Comparison of ENCODE assay signal across 9 mouse cellular contexts in genomic region chr7:140821305-140821652, GRCm38 (mm10). TPM values are rescaled to one million over a fixed set of nuclear protein-coding genes. Genes with fewer than 3 reads are reported as not detected.
DNase-seq lines count a peak whose midpoint lies in the region; ATAC-seq and TF ChIP-seq lines count a peak whose summit lies in the region.
"Had no signal": no experiment of that assay in that cellular context is flagged by ENCODE, and none has a peak within 500 bp of the region (broad histone marks: within the 10 kb centered on the region; RNA-seq: fewer than 3 reads in every experiment).

No protein-coding gene starts in this region.

- peak overlapping the region; percentile 46 for H3K4me3 ChIP-seq in kidney, embryonic 14.5 days (ENCODE audit: low read length)
- peak overlapping the region; percentile 61 for H3K4me3 ChIP-seq in cortical plate, adult 2 months (ENCODE audit: insufficient read depth, low read length)
- peak overlapping the region; percentile 59 for H3K4me3 ChIP-seq in hindbrain, postnatal 0 days (ENCODE audit: low read length)
- peak overlapping the region; percentile 71 for H3K4me3 ChIP-seq in midbrain, postnatal 0 days (ENCODE audit: low read depth, low read length)

- H3K27ac ChIP-seq in kidney, embryonic 14.5 days (ENCODE audit: low read depth, low read length) = no peak overlapping the region
- H3K27ac ChIP-seq in cortical plate, adult 2 months (ENCODE audit: insufficient read depth, low read length) = peak overlapping the region; percentile 57; the same call in 1 of the 2 replicates
- H3K27ac ChIP-seq in hindbrain, postnatal 0 days = peak overlapping the region; percentile 95
- H3K27ac ChIP-seq in midbrain, postnatal 0 days (ENCODE audit: low read depth, low read length) = peak overlapping the region; percentile 98

- H3K4me2 ChIP-seq in kidney, embryonic 14.5 days (replicated peaks; ENCODE audit: low read depth, low read length) = peak overlapping the region; percentile 66
- H3K4me2 ChIP-seq in hindbrain, postnatal 0 days (ENCODE audit: low read depth, low read length) = peak overlapping the region; percentile 67
- H3K4me2 ChIP-seq in midbrain, postnatal 0 days (ENCODE audit: low read depth, low read length, poor library complexity, severe bottlenecking) = peak overlapping the region; percentile 57

- ATAC-seq in kidney, embryonic 14.5 days (ENCODE audit: low FRiP score, low TSS enrichment) = no peak
- ATAC-seq in hindbrain, postnatal 0 days = peak; percentile 49
- ATAC-seq in midbrain, postnatal 0 days (ENCODE audit: low FRiP score) = peak; percentile 66; the same call in 1 of the 2 replicates

- WGBS in kidney, embryonic 14.5 days = 50% methylated on average over 5 of the region's 5 CpGs
- 45% methylated on average over 5 of the region's 5 CpGs for WGBS in hindbrain, postnatal 0 days
- WGBS in midbrain, postnatal 0 days = 41% methylated on average over 5 of the region's 5 CpGs

- H3K9ac ChIP-seq in kidney, embryonic 14.5 days (ENCODE audit: low read depth, low read length) = no peak overlapping the region
- H3K9ac ChIP-seq in hindbrain, postnatal 0 days (replicated peaks; ENCODE audit: low read length) = peak overlapping the region; percentile 76; the same call in 1 of the 2 replicates
- H3K9ac ChIP-seq in midbrain, postnatal 0 days (replicated peaks; ENCODE audit: low read length, poor library complexity, severe bottlenecking) = peak overlapping the region; percentile 86

- TF ChIP-seq POLR2A in cortical plate, adult 2 months (IDR thresholded peaks at IDR 0.05; ENCODE audit: extremely low read depth, insufficient read depth, low read length) = no peak

- H3K9me3 ChIP-seq in kidney, embryonic 14.5 days (ENCODE audit: control insufficient read depth, low read length) = no peaks in the 10 kb centered on the region
- H3K9me3 ChIP-seq in hindbrain, postnatal 0 days (ENCODE audit: low read length) = no peaks in the 10 kb centered on the region
- no peaks in the 10 kb centered on the region for H3K9me3 ChIP-seq in midbrain, postnatal 0 days (ENCODE audit: low read length)

- TF ChIP-seq CTCF in cortical plate, adult 2 months (IDR thresholded peaks at IDR 0.05; ENCODE audit: extremely low read depth, insufficient read depth, low read length) = no peak
- TF ChIP-seq CTCF in hindbrain, postnatal 0 days (IDR thresholded peaks at IDR 0.05; ENCODE audit: low read depth) = no peak
- TF ChIP-seq CTCF in midbrain, postnatal 0 days (IDR thresholded peaks at IDR 0.05) = no peak

- H3K36me3 ChIP-seq in kidney, embryonic 14.5 days (ENCODE audit: control insufficient read depth, insufficient read depth, low read length) = no peaks in the 10 kb centered on the region
- no peaks in the 10 kb centered on the region for H3K36me3 ChIP-seq in hindbrain, postnatal 0 days (ENCODE audit: insufficient read depth, low read length)
- H3K36me3 ChIP-seq in midbrain, postnatal 0 days (ENCODE audit: insufficient read depth, low read length) = no peaks in the 10 kb centered on the region

- intact Hi-C loops in left cerebral cortex, postnatal 14 days (cut with DNase I) = no loop called here

- DNase-seq in kidney, adult 11 months = no peak
- DNase-seq in hindbrain, postnatal 0 days (ENCODE audit: low spot score) = no peak
- no peak for DNase-seq in midbrain, postnatal 0 days (ENCODE audit: low spot score)
- no peak for DNase-seq in thymus, postnatal 0 days (ENCODE audit: low spot score)
- no peak for DNase-seq in left cerebral cortex, postnatal 14 days (ENCODE audit: low spot score in 2 of 2)
- DNase-seq in c-Kit-positive CD71-positive TER-119-positive erythroid progenitor cells, embryonic 14.5 days (ENCODE audit: low spot score) = no peak
- DNase-seq: thymus, postnatal 4 days had no signal

- H3K27me3 ChIP-seq in kidney, embryonic 14.5 days (ENCODE audit: control insufficient read depth, insufficient read depth, low read length) = no peaks in the 10 kb centered on the region
- no peaks in the 10 kb centered on the region for H3K27me3 ChIP-seq in hindbrain, postnatal 0 days (ENCODE audit: insufficient read depth, low read length)
- H3K27me3 ChIP-seq in midbrain, postnatal 0 days (ENCODE audit: insufficient read depth, low read length) = no peaks in the 10 kb centered on the region

- H3K4me1 ChIP-seq in kidney, embryonic 14.5 days (ENCODE audit: control insufficient read depth, insufficient read depth, low read length) = 0 out of 2 replicates have a peak, but pooled peaks cover 3% of the 10 kb centered on the region
- peaks cover 3% of the 10 kb centered on the region for H3K4me1 ChIP-seq in cortical plate, adult 2 months (ENCODE audit: control insufficient read depth, insufficient read depth, low read length)
- peaks cover 5% of the 10 kb centered on the region; the same call in 1 of the 2 replicates for H3K4me1 ChIP-seq in hindbrain, postnatal 0 days (ENCODE audit: insufficient read depth, low read length)
- H3K4me1 ChIP-seq in midbrain, postnatal 0 days (ENCODE audit: insufficient read depth, low read length) = peaks cover 5% of the 10 kb centered on the region; the same call in 1 of the 2 replicates

RNA-seq across cellular contexts. Expression of gene Zfp941, which starts 0.7 kb away (rescaled TPM):
- 1.4 and 2.1 TPM in 2 replicates for polyA plus RNA-seq in kidney, embryonic 14.5 days (2014; fragmentation: Nextera tagmentation; extraction: Ambion mirVana)
- polyA plus RNA-seq in cortical plate, adult 2 months (2012; rRNA removed) = 17.5 and 21.4 TPM in 2 replicates
- 20.2 and 23.7 TPM in 2 replicates for total RNA-seq in hindbrain, postnatal 0 days (2014; rRNA removed)
- 19.3 and 20.0 TPM in 2 replicates for polyA plus RNA-seq in hindbrain, postnatal 0 days (2015; fragmentation: Nextera tagmentation; extraction: Ambion mirVana)
- total RNA-seq in midbrain, postnatal 0 days (2014; rRNA removed) = 30.0 and 37.6 TPM in 2 replicates
- 26.1 and 30.9 TPM in 2 replicates for polyA plus RNA-seq in midbrain, postnatal 0 days (2015; fragmentation: Nextera tagmentation; extraction: Ambion mirVana)
- 0.49 and 0.57 TPM in 2 replicates for polyA plus RNA-seq in thymus, postnatal 0 days (2015; fragmentation: Nextera tagmentation; extraction: Ambion mirVana)
- total RNA-seq in left cerebral cortex, postnatal 14 days (2021) = 10 to 100 TPM; 15.3 to 16.3 TPM

RNA-seq across cellular contexts. Expression of gene Urah, which starts 13.5 kb away (rescaled TPM):
- polyA plus RNA-seq in kidney, embryonic 14.5 days (2014; fragmentation: Nextera tagmentation; extraction: Ambion mirVana) = 0.85 TPM in 1 of 2 replicates, not detected in the other
- polyA plus RNA-seq in cortical plate, adult 2 months (2012; rRNA removed) = 3.4 and 4.1 TPM in 2 replicates
- total RNA-seq in hindbrain, postnatal 0 days (2014; rRNA removed) = 0.37 TPM in 1 of 2 replicates, not detected in the other
- 0.43 and 0.80 TPM in 2 replicates for polyA plus RNA-seq in hindbrain, postnatal 0 days (2015; fragmentation: Nextera tagmentation; extraction: Ambion mirVana)
- 0.71 TPM in 1 of 2 replicates, not detected in the other for total RNA-seq in midbrain, postnatal 0 days (2014; rRNA removed)
- polyA plus RNA-seq in midbrain, postnatal 0 days (2015; fragmentation: Nextera tagmentation; extraction: Ambion mirVana) = 0.23 and 0.26 TPM in 2 replicates
- 3.6 and 4.0 TPM in 2 replicates for polyA plus RNA-seq in thymus, postnatal 0 days (2015; fragmentation: Nextera tagmentation; extraction: Ambion mirVana)
- total RNA-seq in left cerebral cortex, postnatal 14 days (2021) = 1 to 10 TPM; 1.1 to 1.5 TPM

RNA-seq across cellular contexts. Expression of gene Scgb1c1, which starts 24.1 kb away (rescaled TPM):
- polyA plus RNA-seq in kidney, embryonic 14.5 days (2014; fragmentation: Nextera tagmentation; extraction: Ambion mirVana) = not detected in 2 replicates
- not detected in 2 replicates for polyA plus RNA-seq in cortical plate, adult 2 months (2012; rRNA removed)
- not detected in 2 replicates for total RNA-seq in hindbrain, postnatal 0 days (2014; rRNA removed)
- 0.61 TPM in 1 of 2 replicates, not detected in the other for polyA plus RNA-seq in hindbrain, postnatal 0 days (2015; fragmentation: Nextera tagmentation; extraction: Ambion mirVana)
- not detected in 2 replicates for total RNA-seq in midbrain, postnatal 0 days (2014; rRNA removed)
- polyA plus RNA-seq in midbrain, postnatal 0 days (2015; fragmentation: Nextera tagmentation; extraction: Ambion mirVana) = not detected in 2 replicates
- polyA plus RNA-seq in thymus, postnatal 0 days (2015; fragmentation: Nextera tagmentation; extraction: Ambion mirVana) = 2.0 and 2.2 TPM in 2 replicates
- not detected for total RNA-seq in left cerebral cortex, postnatal 14 days (2021)

RNA-seq across cellular contexts. Expression of gene Odf3, which starts 26.3 kb away (rescaled TPM):
- not detected in 2 replicates for polyA plus RNA-seq in kidney, embryonic 14.5 days (2014; fragmentation: Nextera tagmentation; extraction: Ambion mirVana)
- polyA plus RNA-seq in cortical plate, adult 2 months (2012; rRNA removed) = 0.32 and 0.46 TPM in 2 replicates
- total RNA-seq in hindbrain, postnatal 0 days (2014; rRNA removed) = 0.18 and 0.42 TPM in 2 replicates
- polyA plus RNA-seq in hindbrain, postnatal 0 days (2015; fragmentation: Nextera tagmentation; extraction: Ambion mirVana) = 0.19 and 0.43 TPM in 2 replicates
- not detected in 2 replicates for total RNA-seq in midbrain, postnatal 0 days (2014; rRNA removed)
- 0.17 and 0.22 TPM in 2 replicates for polyA plus RNA-seq in midbrain, postnatal 0 days (2015; fragmentation: Nextera tagmentation; extraction: Ambion mirVana)
- not detected in 2 replicates for polyA plus RNA-seq in thymus, postnatal 0 days (2015; fragmentation: Nextera tagmentation; extraction: Ambion mirVana)
- not detected for total RNA-seq in left cerebral cortex, postnatal 14 days (2021)

RNA-seq across cellular contexts. Expression of gene Syce1, which starts 33.6 kb away (rescaled TPM):
- 0.28 TPM in 1 of 2 replicates, not detected in the other for polyA plus RNA-seq in kidney, embryonic 14.5 days (2014; fragmentation: Nextera tagmentation; extraction: Ambion mirVana)
- polyA plus RNA-seq in cortical plate, adult 2 months (2012; rRNA removed) = 0.74 and 1.0 TPM in 2 replicates
- total RNA-seq in hindbrain, postnatal 0 days (2014; rRNA removed) = 0.29 TPM in 1 of 2 replicates, not detected in the other
- 0.59 and 0.68 TPM in 2 replicates for polyA plus RNA-seq in hindbrain, postnatal 0 days (2015; fragmentation: Nextera tagmentation; extraction: Ambion mirVana)
- total RNA-seq in midbrain, postnatal 0 days (2014; rRNA removed) = 0.55 TPM in 1 of 2 replicates, not detected in the other
- 0.14 and 0.26 TPM in 2 replicates for polyA plus RNA-seq in midbrain, postnatal 0 days (2015; fragmentation: Nextera tagmentation; extraction: Ambion mirVana)
- polyA plus RNA-seq in thymus, postnatal 0 days (2015; fragmentation: Nextera tagmentation; extraction: Ambion mirVana) = 0.61 and 0.84 TPM in 2 replicates
- total RNA-seq in left cerebral cortex, postnatal 14 days (2021) = under 1 TPM; 0.24 to 0.38 TPM
